ENCODE assay signal across 8 mouse cellular contexts in genomic region chr15:78514393-78515146, GRCm38 (mm10). TPM values are rescaled to one million over a fixed set of nuclear protein-coding genes. Genes with fewer than 3 reads are reported as not detected.
A peak's percentile ranks its signal among the peaks of the same experiment; 100 is the strongest.
DNase-seq lines count a peak whose midpoint lies in the region; ATAC-seq lines count a peak whose summit lies in the region.

No protein-coding gene starts in this region.

- intact Hi-C loops in gastrocnemius, postnatal 36 days (cut with DNase I), result loop anchor here (2.0 to 5.0 kb wide), 3 partner anchors 16 to 68 kb away; partner anchors contain the start of gene C1qtnf6

- no peak overlapping the region for H3K4me2 ChIP-seq in limb, embryonic 13.5 days (replicated peaks)
- H3K4me2 ChIP-seq in neural tube, embryonic 11.5 days (ENCODE audit: low read depth), result no peak overlapping the region

- H3K9me3 ChIP-seq in limb, embryonic 13.5 days, result no peaks in the 10 kb centered on the region
- H3K9me3 ChIP-seq in neural tube, embryonic 11.5 days (ENCODE audit: control insufficient read depth, low read length), result no peaks in the 10 kb centered on the region

- DNase-seq in A20 (ENCODE audit: low read depth, low spot score), result peak; percentile 71
- peak; percentile 79 for DNase-seq in adrenal gland, adult 2 months
- peak; percentile 67 for DNase-seq in embryo, embryonic 11.5 days (ENCODE audit: low read depth, low spot score)
- peak; percentile 58 to 69 for DNase-seq in gastrocnemius, postnatal 36 days
- peak; percentile 85 for DNase-seq in kidney, adult 9 months
- peak; percentile 73 for DNase-seq in neural tube, embryonic 11.5 days (ENCODE audit: low spot score)
- DNase-seq in telencephalon, adult 2 months (ENCODE audit: low read depth, low spot score), result peak; percentile 47

- peak overlapping the region; percentile 11; the same call in 1 of the 2 replicates for H3K27ac ChIP-seq in limb, embryonic 13.5 days
- no peak overlapping the region for H3K27ac ChIP-seq in neural tube, embryonic 11.5 days (ENCODE audit: low read depth, low read length)

- H3K9ac ChIP-seq in limb, embryonic 13.5 days, result 0 out of 2 replicates have a peak overlapping the region, but pooled peaks have one; percentile 32
- H3K9ac ChIP-seq in neural tube, embryonic 11.5 days (ENCODE audit: low read length), result 0 out of 2 replicates have a peak overlapping the region, but pooled peaks have one; percentile 10

- no peak overlapping the region for H3K4me3 ChIP-seq in limb, embryonic 13.5 days
- H3K4me3 ChIP-seq in neural tube, embryonic 11.5 days (ENCODE audit: low read depth, low read length), result no peak overlapping the region

- WGBS in limb, embryonic 13.5 days, result 25% methylated on average over 7 of the region's 7 CpGs
- WGBS in neural tube, embryonic 11.5 days, result 33% methylated on average over 7 of the region's 7 CpGs

- H3K27me3 ChIP-seq in limb, embryonic 13.5 days, result no peaks in the 10 kb centered on the region
- H3K27me3 ChIP-seq in neural tube, embryonic 11.5 days (ENCODE audit: control insufficient read depth, insufficient read depth, low read length), result no peaks in the 10 kb centered on the region

- H3K4me1 ChIP-seq in limb, embryonic 13.5 days, result peaks cover 37% of the 10 kb centered on the region
- peaks cover 4% of the 10 kb centered on the region; the same call in 1 of the 2 replicates for H3K4me1 ChIP-seq in neural tube, embryonic 11.5 days (ENCODE audit: control insufficient read depth, insufficient read depth, low read length)

- peak; percentile 46 for ATAC-seq in limb, embryonic 13.5 days (ENCODE audit: low FRiP score, low read depth)
- ATAC-seq in neural tube, embryonic 11.5 days (ENCODE audit: insufficient read depth, low FRiP score, low TSS enrichment), result no peak

- no peaks in the 10 kb centered on the region for H3K36me3 ChIP-seq in limb, embryonic 13.5 days
- H3K36me3 ChIP-seq in neural tube, embryonic 11.5 days (ENCODE audit: control insufficient read depth, insufficient read depth, low read length), result no peaks in the 10 kb centered on the region

RNA-seq across cellular contexts. Expression of gene C1qtnf6, which starts 16.6 kb away (rescaled TPM):
- 10 to 100 TPM; 16.9 to 30.1 TPM for total RNA-seq in adrenal gland, adult 2 months (2021)
- 63.2 and 92.2 TPM in 2 replicates for polyA plus RNA-seq in adrenal gland, adult 2 months (2012; rRNA removed)
- total RNA-seq in gastrocnemius, postnatal 36 days (2021), result 10 to 100 TPM in 1 of 2 experiments, 1 to 10 TPM in 1; 9.4 to 11.2 TPM
- 32.2 and 34.6 TPM in 2 replicates for polyA plus RNA-seq in limb, embryonic 13.5 days (2015; fragmentation: Nextera tagmentation; extraction: Ambion mirVana)
- 11.8 and 12.8 TPM in 2 replicates for polyA plus RNA-seq in neural tube, embryonic 11.5 days (2014; fragmentation: Nextera tagmentation; extraction: Ambion mirVana)

RNA-seq across cellular contexts. Expression of gene Il2rb, which starts 19.5 kb away (rescaled TPM):
- 1 to 10 TPM; 1.3 to 1.5 TPM for total RNA-seq in adrenal gland, adult 2 months (2021)
- 3.8 and 4.9 TPM in 2 replicates for polyA plus RNA-seq in adrenal gland, adult 2 months (2012; rRNA removed)
- not detected for total RNA-seq in gastrocnemius, postnatal 36 days (2021)
- 0.22 and 0.24 TPM in 2 replicates for polyA plus RNA-seq in limb, embryonic 13.5 days (2015; fragmentation: Nextera tagmentation; extraction: Ambion mirVana)
- polyA plus RNA-seq in neural tube, embryonic 11.5 days (2014; fragmentation: Nextera tagmentation; extraction: Ambion mirVana), result not detected in 2 replicates

RNA-seq across cellular contexts. Expression of gene Sstr3, which starts 29.9 kb away (rescaled TPM):
- 1 to 10 TPM in 1 of 2 experiments, under 1 TPM in 1; 0.43 to 1.6 TPM for total RNA-seq in adrenal gland, adult 2 months (2021)
- polyA plus RNA-seq in adrenal gland, adult 2 months (2012; rRNA removed), result 0.16 and 0.93 TPM in 2 replicates
- not detected for total RNA-seq in gastrocnemius, postnatal 36 days (2021)
- polyA plus RNA-seq in limb, embryonic 13.5 days (2015; fragmentation: Nextera tagmentation; extraction: Ambion mirVana), result not detected in 2 replicates
- polyA plus RNA-seq in neural tube, embryonic 11.5 days (2014; fragmentation: Nextera tagmentation; extraction: Ambion mirVana), result 0.38 TPM in 1 of 2 replicates, not detected in the other

RNA-seq across cellular contexts. Expression of gene Tmprss6, which starts 46.1 kb away (rescaled TPM):
- total RNA-seq in adrenal gland, adult 2 months (2021), result 1 to 10 TPM in 1 of 2 experiments, under 1 TPM in 1; 0.59 to 3.3 TPM
- 3.5 and 4.7 TPM in 2 replicates for polyA plus RNA-seq in adrenal gland, adult 2 months (2012; rRNA removed)
- total RNA-seq in gastrocnemius, postnatal 36 days (2021), result not detected
- 0.13 and 0.81 TPM in 2 replicates for polyA plus RNA-seq in limb, embryonic 13.5 days (2015; fragmentation: Nextera tagmentation; extraction: Ambion mirVana)
- polyA plus RNA-seq in neural tube, embryonic 11.5 days (2014; fragmentation: Nextera tagmentation; extraction: Ambion mirVana), result not detected in 2 replicates

RNA-seq across cellular contexts. Expression of gene Rac2, which starts 58.0 kb away (rescaled TPM):
- 1 to 10 TPM; 8.1 to 9.6 TPM for total RNA-seq in adrenal gland, adult 2 months (2021)
- 33.4 and 40.2 TPM in 2 replicates for polyA plus RNA-seq in adrenal gland, adult 2 months (2012; rRNA removed)
- 1 to 10 TPM in 1 of 2 experiments, under 1 TPM in 1; 0.42 to 1.4 TPM for total RNA-seq in gastrocnemius, postnatal 36 days (2021)
- polyA plus RNA-seq in limb, embryonic 13.5 days (2015; fragmentation: Nextera tagmentation; extraction: Ambion mirVana), result 11.3 and 12.5 TPM in 2 replicates
- polyA plus RNA-seq in neural tube, embryonic 11.5 days (2014; fragmentation: Nextera tagmentation; extraction: Ambion mirVana), result 8.0 and 8.5 TPM in 2 replicates
